Mouse (Mus musculus) gastrocnemius, adult 2 months (tissue): ENCODE results near the gene Foxn3. TPM values are rescaled to one million over a fixed set of nuclear protein-coding genes. Genes with fewer than 3 reads are reported as not detected.

Experiments used
- DNase-seq: peaks from one replicate; pipeline ENCODE4 v3.0.0; 2022
- H3K27ac ChIP-seq: fragments of 200-600 bp; 2 replicates; pipeline ENCODE4 v1.8.1; 2022; ENCODE audit warnings: mild to moderate bottlenecking
- H3K4me3 ChIP-seq: fragments of 200-600 bp; 2 replicates; pipeline ENCODE4 v1.8.1; 2022; ENCODE audit warnings: mild to moderate bottlenecking, moderate library complexity
- CTCF ChIP-seq: fragments of 200-600 bp; IDR thresholded peaks from 2 replicates; pipeline ENCODE4 v1.8.1; 2022; ENCODE audit warnings: antibody characterized with exemption, mild to moderate bottlenecking, moderate library complexity
- intact Hi-C: fragments of 180-260 bp; cut with DNase I; formaldehyde crosslinking; loops from one replicate; pipeline ENCODE4 v1.15.1; 2025
- total RNA-seq, 2 experiments: library from RNA; stranded (reverse); gene quantifications; 2 replicates each; pipeline ENCODE4 v1.2.3; 2021

Foxn3 gene
- total RNA-seq, 2 experiments from 2014 or later, result 190 to 201 TPM

DNA sequence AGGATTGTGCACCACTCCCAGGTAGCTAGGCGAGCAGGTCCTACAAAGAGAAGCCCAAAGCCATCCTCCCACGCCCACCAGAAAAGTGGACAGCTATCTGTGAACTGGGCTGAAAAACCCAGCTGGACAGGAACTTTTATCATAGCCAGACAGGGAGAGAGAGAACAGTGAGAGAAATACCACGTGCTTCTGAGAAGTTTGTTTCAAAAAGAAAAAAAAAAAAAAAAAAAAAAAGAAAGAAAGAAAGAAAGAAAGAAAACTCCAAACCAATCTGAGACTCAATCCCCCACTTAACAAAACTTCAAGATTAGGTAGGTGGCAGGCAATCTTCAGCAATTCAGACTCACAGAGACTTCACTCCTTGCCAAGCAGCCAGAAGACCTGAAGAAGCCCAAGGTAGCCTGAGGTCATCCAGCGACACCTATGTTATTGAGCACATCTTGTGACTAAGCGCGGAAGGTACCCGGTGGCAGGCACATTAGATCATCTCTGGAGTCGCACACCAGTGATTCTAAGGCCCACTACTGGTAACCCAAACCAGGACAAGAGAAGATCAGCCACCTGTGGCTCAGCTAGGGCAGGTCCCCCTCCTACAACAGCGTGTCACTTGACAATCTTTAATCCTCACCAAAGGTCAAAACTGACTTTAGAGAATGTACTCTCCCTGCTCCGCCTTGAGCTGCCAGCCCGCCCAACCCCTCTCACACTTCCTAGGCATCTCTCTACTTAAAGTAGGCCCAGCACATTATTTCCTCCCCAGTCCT, 169.3 kb downstream of the Foxn3 start:
- intact Hi-C loops, result loop anchor here (2.0 to 5.0 kb wide), 6 partner anchors 47 to 297 kb away; partner anchors contain the start of gene Foxn3
- Histone ChIP-seq H3K27ac (peak overlapping the region; percentile 97), H3K4me3 (peak overlapping the region; percentile 98)
- TF ChIP-seq CTCF, result no peak
- DNase-seq, result peak; percentile 60

DNA sequence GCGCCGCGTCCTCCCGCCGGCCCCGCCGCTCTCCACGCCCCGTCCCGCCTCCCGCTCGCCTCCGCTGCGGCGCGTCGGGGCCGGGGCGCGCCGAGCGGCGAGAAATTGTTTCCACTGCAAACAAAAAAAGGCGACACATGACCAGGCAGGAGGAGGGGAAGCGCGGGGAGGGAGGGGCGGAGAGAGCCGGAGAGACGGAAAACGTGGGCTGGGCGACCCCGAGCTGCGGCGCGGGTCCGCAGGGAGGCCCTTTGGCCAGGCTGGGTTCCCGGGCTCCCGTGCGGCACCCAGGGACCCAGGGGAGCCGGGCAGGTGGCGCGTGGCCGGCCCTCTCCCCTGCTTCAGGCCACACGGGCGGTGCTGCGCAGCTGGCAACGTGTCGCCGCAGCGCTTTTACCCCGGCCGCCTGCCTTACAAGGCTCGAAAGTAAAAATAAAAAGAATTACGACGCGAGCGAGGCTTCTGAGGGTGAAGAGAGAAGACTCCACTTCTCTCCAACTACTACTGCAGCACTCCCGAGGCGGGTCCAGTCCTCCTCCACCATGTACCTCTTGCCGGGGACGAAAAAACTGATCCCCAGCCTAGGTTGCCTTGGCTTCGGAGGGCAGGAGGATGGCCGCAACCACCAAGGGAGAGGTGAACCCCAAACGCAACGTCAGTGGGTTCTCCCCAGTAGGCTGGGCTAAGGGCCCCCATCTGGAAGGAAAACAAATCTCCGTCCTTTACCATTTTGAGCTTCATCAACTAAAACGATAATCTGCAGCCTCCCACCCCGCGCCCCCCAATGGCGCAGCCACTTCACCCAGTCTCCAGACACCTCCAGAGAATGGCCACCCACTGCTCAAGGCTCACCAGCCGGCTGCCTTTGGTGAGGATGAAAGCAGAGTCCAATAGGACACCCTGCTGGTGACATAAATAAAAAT, 170.2 kb downstream of the Foxn3 start:
- intact Hi-C loops, result loop anchor here (2.0 to 5.0 kb wide), 6 partner anchors 46 to 296 kb away; partner anchors contain the start of gene Foxn3
- peak; percentile 92 for DNase-seq
- peak overlapping the region; percentile 97 for H3K27ac ChIP-seq
- H3K4me3 ChIP-seq, result peak overlapping the region; percentile 98
- peak; percentile 53 for TF ChIP-seq CTCF

DNA sequence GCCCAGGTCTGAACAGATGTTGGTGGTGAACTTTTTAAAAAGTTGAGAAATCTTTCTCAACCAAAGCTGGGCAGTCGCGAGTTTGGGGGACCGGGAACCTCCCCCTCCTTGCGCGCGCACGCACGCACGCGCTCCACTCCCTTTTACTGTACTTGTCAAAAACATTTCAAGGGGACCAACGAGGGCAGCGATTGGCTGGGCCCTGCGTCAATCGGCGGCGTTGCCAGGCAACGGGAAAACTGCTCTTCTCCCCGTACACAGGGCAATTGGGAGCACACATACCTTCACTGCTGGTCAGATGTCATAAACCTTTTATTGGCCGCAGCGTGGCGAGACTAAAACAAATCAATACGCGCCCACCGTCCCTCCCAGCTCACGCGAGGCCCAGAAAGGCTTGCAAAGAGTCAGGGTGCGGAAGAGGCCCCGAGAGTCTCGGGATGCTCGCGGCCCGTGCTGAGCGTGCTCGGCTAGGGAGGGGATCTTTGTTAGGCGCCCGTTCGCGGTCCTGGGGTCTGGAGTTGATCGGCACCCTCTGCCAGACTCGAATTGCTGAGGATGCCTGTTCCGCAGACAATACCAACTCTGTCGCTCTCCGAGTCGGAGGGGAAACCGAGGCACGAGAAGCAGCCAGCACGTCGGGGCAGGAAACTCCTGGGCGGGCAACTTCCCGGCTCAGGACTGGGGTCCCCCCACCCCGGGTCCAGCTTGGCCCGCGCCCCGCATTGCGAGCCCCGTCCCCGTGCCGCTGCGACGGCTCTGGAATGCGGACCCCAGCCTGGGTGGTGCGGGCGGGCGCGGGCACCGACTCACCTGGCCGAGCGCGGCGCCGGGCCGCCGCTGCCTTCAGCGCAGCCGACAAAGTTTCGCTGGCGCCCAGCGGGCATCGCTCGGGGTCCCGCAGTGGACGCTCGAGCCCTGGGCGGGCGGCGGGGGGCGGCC, 171.2 kb downstream of the Foxn3 start:
- DNase-seq, result peak; percentile 99
- no peak for TF ChIP-seq CTCF
- Histone ChIP-seq H3K4me3 (peak overlapping the region; percentile 98), H3K27ac (peak overlapping the region; percentile 97)
- intact Hi-C loops, result loop anchor here (2.0 to 5.0 kb wide), 6 partner anchors 45 to 295 kb away; partner anchors contain the start of gene Foxn3

DNA sequence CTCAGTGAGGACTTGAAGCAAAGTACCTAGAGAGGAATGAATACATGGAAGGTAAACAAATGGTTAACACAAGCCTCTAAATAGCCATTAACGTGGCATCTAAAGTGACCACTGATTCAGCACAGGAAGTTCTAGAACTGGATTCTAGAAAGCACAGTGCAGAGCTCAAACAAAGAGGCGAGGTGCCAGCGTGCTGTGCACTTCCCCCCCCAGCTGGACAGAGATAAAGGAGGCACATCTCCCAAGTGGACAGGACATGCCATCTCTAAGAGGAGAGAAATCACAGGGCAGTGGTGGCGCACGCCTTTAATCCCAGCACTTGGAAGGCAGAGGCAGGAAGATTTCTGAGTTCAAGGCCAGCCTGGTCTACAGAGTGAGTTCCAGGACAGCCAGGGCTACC, 173.0 kb downstream of the Foxn3 start:
- no peak for TF ChIP-seq CTCF
- H3K4me3 ChIP-seq, result no peak overlapping the region
- intact Hi-C loops, result loop anchor here (5.0 kb wide), 5 partner anchors 43 to 293 kb away; partner anchors contain the start of gene Foxn3
- DNase-seq, result peak; percentile 11
- peak overlapping the region; percentile 24; the same call in 1 of the 2 replicates for H3K27ac ChIP-seq

DNA sequence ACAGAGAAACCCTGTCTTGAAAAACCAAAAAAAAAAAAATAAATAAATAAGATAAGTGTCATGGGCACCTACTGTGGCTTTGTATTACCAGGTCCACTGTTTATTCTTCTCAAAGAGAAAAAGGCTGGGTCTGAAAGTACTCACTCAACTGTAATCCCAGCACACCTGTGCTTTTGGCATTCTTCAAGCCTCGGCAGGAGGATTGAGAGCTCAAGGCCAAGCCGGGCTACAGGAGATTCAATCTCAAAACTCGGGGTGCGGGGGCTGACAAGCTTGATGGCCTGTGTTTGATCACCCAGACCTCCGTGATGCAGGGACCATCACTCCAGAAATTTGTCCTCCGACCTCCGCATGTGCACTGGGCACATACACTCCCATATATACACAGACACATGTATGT, 174.1 kb downstream of the Foxn3 start:
- Histone ChIP-seq H3K27ac (no peak overlapping the region), H3K4me3 (no peak overlapping the region)
- intact Hi-C loops, result loop anchor here (10.0 kb wide), 1 partner anchor 264 kb away; no protein-coding TSS in a partner anchor
- no peak for TF ChIP-seq CTCF
- peak; percentile 13 for DNase-seq

DNA sequence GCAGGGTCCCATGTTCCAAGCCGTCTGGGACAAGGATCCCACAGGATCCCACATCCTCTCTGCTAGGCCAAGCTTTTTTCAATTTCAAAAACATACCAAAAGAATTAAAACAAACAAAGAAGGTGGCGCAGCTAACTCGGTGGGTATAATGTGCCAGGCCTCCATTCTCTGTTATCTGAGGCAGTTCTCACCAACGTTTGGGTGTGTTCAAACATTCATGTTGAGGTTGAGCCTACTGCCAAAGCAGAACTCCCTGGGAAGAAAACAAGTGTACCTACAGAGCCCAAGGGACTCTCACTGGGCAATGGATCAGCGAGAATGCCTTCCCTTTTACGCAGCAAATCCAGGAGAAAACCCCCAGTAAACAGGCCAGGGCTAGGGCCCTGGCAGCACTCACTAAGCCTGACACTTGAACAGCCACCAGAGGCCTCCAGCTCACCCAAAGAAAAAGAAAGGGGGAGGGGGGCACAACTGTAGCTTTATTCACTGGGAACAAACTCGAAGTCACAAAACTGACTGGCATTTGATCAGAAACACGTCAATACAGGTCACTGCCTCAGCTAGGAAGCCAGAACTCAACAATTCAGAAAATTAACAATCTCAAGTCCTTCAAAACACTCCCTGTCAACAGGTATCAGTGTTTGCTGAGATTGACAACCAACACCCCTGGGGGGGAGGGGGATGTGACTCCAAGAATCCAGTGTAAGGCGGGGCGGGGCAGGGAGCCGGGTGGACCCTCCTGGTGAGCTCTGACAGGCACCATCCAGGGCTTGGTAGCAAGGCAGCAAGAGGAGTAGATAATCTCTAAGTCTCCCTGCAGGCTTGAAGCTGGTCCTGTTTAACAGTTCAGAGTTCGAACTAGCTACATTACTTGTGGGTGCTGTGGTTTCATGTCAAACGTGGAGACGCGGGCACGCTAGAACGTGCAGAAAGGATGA, 177.2 kb downstream of the Foxn3 start:
- H3K27ac ChIP-seq, result peak overlapping the region; percentile 81
- peak; percentile 40 for DNase-seq

DNA sequence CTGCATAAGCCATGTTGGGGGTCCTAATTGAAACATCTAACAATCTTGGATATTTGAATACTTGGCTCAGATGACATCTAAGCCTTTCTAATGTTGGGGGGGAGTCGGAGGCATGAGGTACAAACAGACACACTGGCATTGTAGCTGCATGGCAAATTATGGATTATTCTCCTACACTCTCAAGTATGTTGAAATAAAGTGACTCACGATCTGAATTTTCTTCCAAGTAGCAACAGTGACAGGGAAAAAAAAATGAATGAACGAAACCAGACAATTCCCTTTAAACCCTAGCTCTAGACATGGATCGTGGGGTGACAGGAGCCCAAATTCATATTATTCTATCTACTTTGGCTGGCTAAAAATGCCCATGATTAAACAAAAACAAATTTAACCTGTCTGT, 178.3 kb downstream of the Foxn3 start:
- Histone ChIP-seq H3K27ac (peak overlapping the region; percentile 81), H3K4me3 (no peak overlapping the region)
- intact Hi-C loops, result loop anchor here (10.0 kb wide), 1 partner anchor 260 kb away; no protein-coding TSS in a partner anchor

More for the DNA sequence above, 177.2 kb downstream of the Foxn3 start:
- intact Hi-C loops, result loop anchor here (10.0 kb wide), 1 partner anchor 261 kb away; no protein-coding TSS in a partner anchor
- H3K4me3 ChIP-seq, result peak overlapping the region; percentile 7; the same call in 1 of the 2 replicates
- TF ChIP-seq CTCF, result peak; percentile 15; the same call in 1 of the 2 replicates

DNA sequence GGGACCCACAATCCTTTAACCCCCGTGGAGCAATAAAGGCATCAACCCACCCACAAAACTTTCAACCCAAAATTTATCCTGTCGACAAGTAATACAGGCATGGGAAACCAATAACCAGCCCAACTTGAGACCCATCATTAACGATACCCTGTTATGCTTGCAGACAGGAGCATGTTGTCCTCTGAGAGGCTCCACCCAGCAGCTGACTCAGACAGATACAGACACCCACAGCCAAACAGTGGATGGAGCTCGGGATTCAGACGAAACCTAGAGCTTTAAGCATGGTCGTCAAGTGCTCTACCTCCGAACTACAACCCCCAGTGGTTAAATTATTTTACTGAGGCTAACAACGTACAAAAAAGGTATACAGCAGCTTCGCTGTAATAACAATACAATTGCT, 182.1 kb downstream of the Foxn3 start:
- no peak for TF ChIP-seq CTCF
- no peak overlapping the region for H3K4me3 ChIP-seq
- DNase-seq, result peak; percentile 3
- intact Hi-C loops, result loop anchor here (10.0 kb wide), 1 partner anchor 257 kb away; no protein-coding TSS in a partner anchor
- H3K27ac ChIP-seq, result peak overlapping the region; percentile 49; the same call in 1 of the 2 replicates

More for the DNA sequence above, 178.3 kb downstream of the Foxn3 start:
- TF ChIP-seq CTCF, result no peak
- no peak for DNase-seq

DNA sequence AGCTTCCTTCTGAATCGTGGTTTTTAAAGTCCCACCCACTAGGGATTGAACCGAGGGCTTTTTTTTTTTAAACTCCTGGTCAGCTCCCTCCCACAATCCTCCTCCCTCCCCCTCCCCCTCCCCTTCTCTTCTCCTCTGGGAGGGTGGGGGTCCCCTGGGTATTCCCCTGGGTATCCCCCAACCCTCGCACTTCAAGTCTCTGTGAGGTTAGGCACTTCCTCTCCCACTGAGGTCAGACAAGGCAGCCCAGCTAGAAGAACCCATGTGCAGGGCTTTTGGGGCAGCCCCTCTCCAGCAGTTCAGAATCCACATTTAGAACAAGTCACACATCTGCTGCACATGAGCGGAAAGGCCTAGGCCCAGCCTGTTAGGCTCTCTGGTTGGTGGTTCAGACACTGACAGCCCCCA, 182.5 kb downstream of the Foxn3 start:
- intact Hi-C loops, result loop anchor here (10.0 kb wide), 1 partner anchor 256 kb away; no protein-coding TSS in a partner anchor
- Histone ChIP-seq H3K4me3 (no peak overlapping the region), H3K27ac (peak overlapping the region; percentile 49)
- peak; percentile 14 for DNase-seq
- no peak for TF ChIP-seq CTCF

DNA sequence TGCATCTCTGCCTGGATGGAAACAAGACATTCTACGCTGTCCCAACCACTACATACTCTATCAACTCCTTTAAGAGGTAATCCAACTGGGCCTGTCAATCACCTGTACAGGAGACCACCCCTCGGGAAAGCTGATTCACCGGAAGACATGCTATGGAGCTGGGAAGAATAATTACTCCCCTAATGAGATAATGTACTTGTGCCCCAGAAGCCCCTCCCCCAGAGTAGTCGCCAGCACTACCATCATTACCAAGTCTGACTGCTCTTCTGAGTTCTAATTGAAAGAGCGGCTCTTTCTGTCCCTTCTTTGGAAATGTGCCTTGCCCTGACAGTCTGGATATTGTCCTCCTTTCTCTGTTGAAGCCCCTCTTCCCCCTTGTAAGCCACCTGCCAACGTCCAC, 183.3 kb downstream of the Foxn3 start:
- peak overlapping the region; percentile 80 for H3K27ac ChIP-seq
- no peak for TF ChIP-seq CTCF
- intact Hi-C loops, result loop anchor here (10.0 kb wide), 1 partner anchor 255 kb away; no protein-coding TSS in a partner anchor
- DNase-seq, result peak; percentile 11
- H3K4me3 ChIP-seq, result no peak overlapping the region
